Mouse (Mus musculus) CH12.LX (cell line): ENCODE results near the gene Gm49342.

Experiments used
- BHLHE40 ChIP-seq: IDR thresholded peaks from 2 replicates; pipeline ENCODE4 v1.6.1; 2011; ENCODE audit warnings: mild to moderate bottlenecking, low read depth, low read length, improper control_type of control experiment
- CHD1 ChIP-seq: IDR thresholded peaks from 2 replicates; pipeline ENCODE4 v1.6.1; 2012; ENCODE audit warnings: low read depth, low read length, improper control_type of control experiment, inconsistent platforms
- CTCF ChIP-seq, 2 experiments: IDR thresholded peaks in 1 of 2; conservative IDR thresholded peaks in 1 of 2; 2 replicates each; pipeline ENCODE4 v1.5.1; 2011 to 2012; ENCODE audit warnings: low read depth in 2 of 2, low read length in 2 of 2, improper control_type of control experiment in 1 of 2, inconsistent platforms in 1 of 2, mild to moderate bottlenecking in 1 of 2, moderate library complexity in 1 of 2
- E2F4 ChIP-seq: IDR thresholded peaks from 2 replicates; pipeline ENCODE4 v1.6.1; 2011; ENCODE audit warnings: low read depth, low read length, improper control_type of control experiment; ENCODE audit not compliant: insufficient replicate concordance
- ETS1 ChIP-seq: conservative IDR thresholded peaks from 2 replicates; pipeline ENCODE4 v1.6.1; 2012; ENCODE audit warnings: low read depth, mild to moderate bottlenecking, inconsistent platforms, low read length, improper control_type of control experiment, moderate library complexity
- JUN ChIP-seq: IDR thresholded peaks from 2 replicates; pipeline ENCODE4 v1.6.1; 2011; ENCODE audit warnings: low read depth, mild to moderate bottlenecking, low read length, improper control_type of control experiment, moderate library complexity; ENCODE audit not compliant: insufficient read depth
- KAT2A ChIP-seq: IDR thresholded peaks from 2 replicates; pipeline ENCODE4 v1.6.1; 2012; ENCODE audit warnings: low read length, improper control_type of control experiment, inconsistent platforms; ENCODE audit not compliant: insufficient replicate concordance
- POLR2A ChIP-seq: IDR thresholded peaks from 2 replicates; pipeline ENCODE4 v1.6.1; 2011; ENCODE audit warnings: low read depth, mild to moderate bottlenecking, improper control_type of control experiment, low read length
- UBTF ChIP-seq: IDR thresholded peaks from 2 replicates; pipeline ENCODE4 v1.6.1; 2012; ENCODE audit warnings: low read depth, mild to moderate bottlenecking, inconsistent platforms, low read length, improper control_type of control experiment, moderate library complexity

DNA sequence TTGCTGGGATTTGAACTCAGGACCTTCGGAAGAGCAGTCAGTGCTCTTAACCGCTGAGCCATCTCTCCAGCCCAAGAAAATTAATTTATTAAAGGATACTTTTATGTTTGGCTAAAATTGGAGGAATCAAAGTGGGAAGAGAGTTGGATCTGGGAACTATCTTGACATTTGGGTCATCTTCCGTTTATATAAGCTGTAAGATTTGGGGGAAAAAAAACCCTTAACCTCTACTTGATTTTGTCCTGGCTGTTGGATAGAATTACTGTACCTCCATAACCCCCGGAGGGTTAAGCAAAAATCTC is 39.5 kb upstream of the Gm49342 start:
- TF ChIP-seq CHD1 (no peak), POLR2A (no peak), CTCF (conservative IDR thresholded peaks at IDR 0.05 in 1 of 2, IDR thresholded peaks at IDR 0.05 in 1 of 2; ENCODE audit: low read depth in 2 of 2, low read length in 2 of 2) (no peak), JUN (no peak), UBTF (no peak), KAT2A (no peak), ETS1 (no peak), E2F4 (no peak), BHLHE40 (no peak)
